Mouse (Mus musculus): ENCODE measurements around the gene Dusp27. TPM values are rescaled to one million over a fixed set of nuclear protein-coding genes. Genes with fewer than 3 reads are reported as not detected.

The Dusp27 gene
- total RNA-seq, 2 experiments from 2014 or later: 40.7 to 44.9 TPM

DNA sequence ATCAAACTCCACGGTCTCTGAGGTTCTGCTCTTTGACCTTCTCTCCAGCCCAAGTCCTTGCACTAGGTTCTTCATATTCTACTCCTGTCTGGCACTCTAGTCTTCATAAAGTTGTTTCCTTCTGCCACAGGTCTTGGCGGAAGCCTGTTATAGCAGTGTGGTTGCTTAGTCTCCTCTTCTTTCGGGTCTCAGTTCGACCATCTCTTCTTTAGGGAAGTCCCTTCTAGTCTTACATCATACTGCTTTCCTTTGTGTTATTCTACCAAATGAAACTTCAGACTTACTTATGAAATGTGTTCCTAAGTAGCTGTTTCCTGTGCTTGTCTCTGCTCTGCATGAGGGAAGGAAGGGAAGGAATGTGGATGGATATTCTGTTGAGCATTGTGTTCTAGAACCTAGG lies 12.0 kb downstream of the Dusp27 start:
- DNase-seq: no peak
- intact Hi-C loops (cut with DNase I): no loop called here

DNA sequence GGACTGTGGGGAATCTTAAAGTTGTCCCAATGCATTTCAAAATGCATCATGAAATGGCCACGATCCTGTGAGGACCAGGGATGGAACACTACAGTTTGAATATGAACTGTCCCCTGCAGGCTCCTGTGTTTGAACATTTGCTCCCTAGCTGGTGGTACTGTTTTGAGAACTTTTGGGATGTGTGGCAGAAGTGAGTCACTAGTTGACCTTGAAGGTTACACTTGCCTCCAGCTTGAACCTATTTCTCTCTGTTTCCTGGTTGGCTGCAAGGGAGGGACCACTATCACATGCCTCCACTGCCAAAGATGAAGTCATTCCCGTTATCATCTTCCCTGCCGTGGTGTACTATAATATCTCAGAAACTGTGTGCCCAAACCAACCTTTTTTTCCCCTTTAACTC lies 12.7 kb downstream of the Dusp27 start:
- intact Hi-C loops (cut with DNase I): no loop called here
- DNase-seq: no peak

DNA sequence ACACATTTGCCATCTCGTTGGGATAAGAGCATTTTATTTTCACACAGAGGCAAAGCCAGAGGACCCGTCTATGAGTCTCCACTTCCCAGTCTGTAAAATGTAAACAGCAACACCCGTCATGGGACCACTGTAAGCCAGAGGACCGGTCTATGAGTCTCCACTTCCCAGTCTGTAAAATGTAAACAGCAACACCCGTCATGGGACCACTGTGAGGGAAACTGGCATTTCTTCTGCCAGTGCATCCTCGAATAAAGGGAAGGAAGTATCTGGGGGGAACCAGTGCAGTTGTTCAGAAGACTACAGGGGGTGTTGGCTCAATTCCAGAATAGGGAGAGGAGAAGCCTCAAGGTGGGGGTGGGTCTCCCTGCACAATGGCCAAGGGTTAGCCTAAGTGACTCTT lies 22.3 kb downstream of the Dusp27 start:
- intact Hi-C loops (cut with DNase I): loop anchor here (2.0 kb wide), 1 partner anchor 47 kb away; no protein-coding TSS in a partner anchor
- no peak for DNase-seq

DNA sequence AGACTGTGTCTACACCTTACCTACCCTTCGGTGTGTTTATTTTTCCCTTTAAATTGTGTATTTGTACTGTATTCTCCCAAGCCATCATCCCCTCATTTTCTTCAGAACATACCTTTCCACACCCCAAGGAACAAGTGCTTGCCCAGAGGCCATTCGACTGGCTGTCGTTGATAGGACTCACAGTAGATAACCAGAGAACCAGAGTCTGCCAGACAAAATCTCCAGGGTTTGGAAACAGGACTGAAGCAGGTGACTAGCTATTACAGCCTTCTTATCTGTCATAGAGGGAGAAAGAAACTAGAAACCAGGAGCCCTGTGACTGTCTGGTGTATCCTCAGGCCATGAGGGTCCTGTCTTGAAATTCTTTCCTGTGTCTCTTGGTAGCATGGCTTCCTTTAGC lies 22.9 kb downstream of the Dusp27 start:
- no peak for DNase-seq
- intact Hi-C loops (cut with DNase I): loop anchor here (2.0 kb wide), 1 partner anchor 48 kb away; no protein-coding TSS in a partner anchor

DNA sequence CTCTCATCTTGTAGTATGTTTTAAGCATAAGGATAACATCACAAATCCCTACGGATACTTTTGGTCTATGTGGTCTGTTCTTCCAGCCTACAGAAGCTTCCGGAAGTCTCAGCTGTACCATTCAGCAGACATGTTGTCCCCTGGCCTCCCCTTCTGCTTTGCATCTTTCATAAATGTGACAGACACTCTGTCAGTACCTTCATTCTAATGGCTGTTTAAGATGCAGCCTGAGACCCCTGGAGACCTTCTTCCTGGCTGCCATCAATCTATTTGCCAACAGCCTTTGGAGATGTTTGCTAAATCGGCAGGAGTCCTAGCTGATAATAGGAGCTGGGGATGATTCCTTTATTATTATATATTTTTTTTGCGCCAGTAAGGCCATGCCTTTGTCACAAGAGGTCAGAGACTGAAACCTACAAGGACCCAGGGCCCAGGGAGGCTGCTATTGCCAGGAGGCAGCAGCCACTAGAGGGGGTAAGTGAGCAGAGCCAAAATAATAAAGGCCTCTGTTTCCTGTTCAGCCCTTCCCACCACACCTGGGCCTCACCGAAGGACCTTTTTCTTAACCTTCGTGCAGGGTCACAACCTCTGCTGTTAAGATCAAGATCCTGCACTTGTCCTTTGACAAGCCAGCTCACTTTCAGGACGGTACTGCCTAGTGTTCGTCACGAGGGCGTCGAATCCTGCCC lies 24.7 kb downstream of the Dusp27 start:
- intact Hi-C loops (cut with DNase I): no loop called here
- peak; percentile 14 to 26 for DNase-seq

DNA sequence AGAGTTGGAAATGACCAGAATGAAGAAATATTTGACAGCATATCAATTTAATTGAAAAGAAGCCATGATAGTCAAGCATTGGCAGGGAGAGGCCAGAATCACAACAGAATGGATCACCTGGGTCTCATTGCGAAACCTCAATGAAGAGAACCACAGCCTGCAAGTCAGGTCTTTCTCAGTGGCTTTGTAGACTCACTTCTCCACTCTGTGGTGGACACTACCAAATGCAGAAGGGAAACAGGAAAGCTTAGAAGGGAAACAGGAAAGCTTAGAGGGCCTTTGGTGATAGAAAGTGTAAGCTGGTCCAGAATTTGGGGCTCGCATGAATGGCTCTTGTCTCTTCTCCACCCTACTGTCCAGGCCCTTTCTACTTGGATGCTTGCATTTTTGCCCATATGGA lies 29.6 kb downstream of the Dusp27 start:
- intact Hi-C loops (cut with DNase I): no loop called here
- no peak for DNase-seq

DNA sequence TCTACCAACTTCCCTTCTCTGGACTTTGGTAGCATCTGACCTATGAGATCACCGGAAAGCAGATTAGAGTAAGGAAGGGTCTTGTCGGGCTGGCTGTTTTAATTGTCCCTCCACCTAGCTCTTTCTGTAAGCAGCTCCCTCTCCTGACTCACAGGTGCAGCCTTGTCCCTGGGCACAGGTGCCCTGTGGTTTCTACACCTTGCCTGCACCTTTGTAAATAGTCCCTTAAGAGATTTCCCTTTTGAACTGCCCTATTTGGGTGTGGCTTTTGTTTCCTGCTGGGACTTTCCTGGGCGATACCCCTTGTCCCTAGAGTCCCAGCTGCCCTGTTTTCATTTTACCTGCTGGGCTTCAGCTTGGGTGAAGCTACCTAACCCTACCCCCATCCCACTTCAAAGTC lies 33.3 kb downstream of the Dusp27 start:
- intact Hi-C loops (cut with DNase I): no loop called here
- DNase-seq: no peak

DNA sequence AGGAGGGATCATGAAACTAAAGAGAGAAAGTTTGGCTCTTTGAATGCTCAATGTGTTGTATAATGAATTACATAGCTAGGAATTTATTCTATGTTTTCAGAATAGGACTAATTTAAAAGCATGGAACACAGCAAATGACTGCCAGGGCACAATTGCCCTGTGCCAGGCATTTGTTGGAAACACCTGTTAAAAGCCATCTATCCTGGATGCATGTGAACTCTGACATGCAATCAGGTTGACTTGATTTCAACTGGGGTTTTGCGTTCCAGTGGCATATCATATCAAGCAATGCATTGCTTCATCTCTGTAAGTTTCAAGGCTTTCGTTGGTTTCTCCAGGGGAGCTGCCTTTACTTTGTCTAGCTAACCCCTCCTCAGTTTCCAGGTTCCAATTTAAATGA lies 37.4 kb downstream of the Dusp27 start:
- intact Hi-C loops (cut with DNase I): no loop called here
- no peak for DNase-seq

DNA sequence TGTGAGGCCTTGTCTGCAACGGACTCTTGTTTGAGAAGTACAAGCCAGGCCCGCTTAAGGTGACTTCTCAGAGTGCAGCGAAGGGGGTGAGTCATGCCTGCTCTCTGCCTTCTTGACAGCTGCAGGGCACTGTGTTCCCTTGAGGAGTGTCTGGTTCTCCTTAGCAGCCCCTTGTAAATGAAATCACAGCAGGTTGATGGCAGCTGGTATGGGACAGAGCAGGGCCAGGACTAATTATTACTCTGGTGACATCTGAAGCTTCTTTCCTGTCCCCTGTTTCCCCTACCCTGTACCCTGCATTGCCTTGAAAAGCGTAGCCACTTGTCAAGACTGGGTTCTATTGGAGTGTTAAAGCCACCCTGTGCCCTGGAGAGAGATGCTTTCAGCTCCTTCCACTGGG lies 38.0 kb downstream of the Dusp27 start:
- no peak for DNase-seq
- intact Hi-C loops (cut with DNase I): no loop called here

DNA sequence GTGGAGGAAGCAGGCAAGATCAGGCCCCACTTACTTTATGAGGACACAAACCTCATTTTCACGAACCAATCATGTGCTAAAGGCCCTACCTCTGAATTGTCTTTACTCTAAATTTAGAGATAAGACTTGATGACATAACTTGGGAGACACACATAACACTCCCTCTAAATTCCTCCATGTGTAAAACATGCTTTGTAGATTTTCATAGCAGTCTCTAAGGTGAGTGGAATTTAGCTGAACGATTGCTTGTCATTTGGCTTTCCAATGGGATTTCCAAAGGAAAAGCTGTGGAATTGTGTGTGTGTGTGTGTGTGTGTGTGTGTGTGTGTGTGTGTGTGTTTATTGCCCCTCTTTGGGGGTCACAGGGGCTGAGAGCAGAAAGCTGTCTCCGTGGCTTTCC lies 38.4 kb downstream of the Dusp27 start:
- no peak for DNase-seq
- intact Hi-C loops (cut with DNase I): no loop called here

DNA sequence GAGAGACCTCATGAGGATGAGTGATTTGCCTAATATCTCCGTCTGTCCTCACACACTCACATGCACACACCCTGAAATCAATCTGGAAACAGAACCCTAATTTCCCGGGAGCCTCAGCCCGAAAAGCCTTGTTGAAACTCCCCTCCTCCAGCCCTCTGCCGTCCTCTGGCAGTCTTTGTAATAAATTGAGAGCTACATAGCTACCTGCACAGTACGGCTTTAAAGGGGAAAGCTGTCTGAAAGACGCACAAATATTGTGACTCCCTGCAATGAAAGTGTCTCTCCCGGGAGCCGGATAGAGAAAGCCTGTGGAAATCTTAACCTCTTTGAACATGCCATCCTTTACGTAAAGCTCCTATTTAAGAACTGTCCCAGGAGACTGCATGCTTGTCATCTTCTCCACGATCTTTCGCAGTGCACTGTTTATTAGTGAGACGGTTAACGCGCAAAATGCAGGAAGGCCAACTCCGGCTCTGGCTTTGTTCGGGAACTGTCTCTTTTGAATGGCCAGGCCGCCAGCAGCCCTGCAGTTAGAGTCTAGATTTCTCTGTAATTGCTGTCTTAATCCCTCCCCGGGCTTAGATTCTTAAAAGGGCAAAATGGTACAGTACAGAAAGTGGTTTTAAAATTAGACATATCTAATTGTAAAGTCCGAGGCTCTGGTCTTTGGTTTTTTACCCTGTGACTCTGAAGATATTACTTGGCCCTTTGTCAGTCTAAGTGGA lies 39.1 kb downstream of the Dusp27 start:
- DNase-seq: no peak
- intact Hi-C loops (cut with DNase I): no loop called here

DNA sequence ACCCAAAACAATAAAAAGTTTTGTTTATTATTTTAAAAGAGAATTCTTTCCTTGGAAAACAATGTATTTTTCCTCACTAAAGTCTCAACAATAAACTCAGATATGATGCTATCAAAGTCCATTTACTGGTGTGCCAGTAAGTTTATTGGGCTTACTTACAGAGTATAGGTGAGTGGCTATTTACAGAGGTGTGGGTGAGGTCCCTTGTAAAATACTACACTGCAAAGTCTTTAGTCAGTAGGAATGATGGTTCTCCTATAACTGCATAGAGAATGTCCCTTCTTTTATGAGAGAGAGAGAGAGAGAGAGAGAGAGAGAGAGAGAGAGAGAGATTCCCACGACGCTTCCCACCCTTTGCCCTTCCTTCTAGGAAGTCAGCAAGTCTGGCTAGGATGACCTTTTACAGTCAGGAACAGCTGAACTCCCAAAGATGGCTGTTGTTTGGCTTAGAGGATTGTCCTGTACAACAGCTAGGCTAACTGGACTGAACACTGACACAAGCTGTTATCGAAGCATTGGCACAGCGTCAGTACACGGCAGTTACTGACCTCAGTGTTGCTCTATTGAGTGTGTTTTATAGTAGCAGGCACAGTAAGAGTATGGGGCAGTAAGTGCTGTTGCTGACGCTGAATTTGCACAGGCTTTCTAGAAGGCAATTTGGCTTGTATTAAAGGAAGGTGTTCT lies 50.5 kb downstream of the Dusp27 start:
- DNase-seq: no peak
- intact Hi-C loops (cut with DNase I): no loop called here

DNA sequence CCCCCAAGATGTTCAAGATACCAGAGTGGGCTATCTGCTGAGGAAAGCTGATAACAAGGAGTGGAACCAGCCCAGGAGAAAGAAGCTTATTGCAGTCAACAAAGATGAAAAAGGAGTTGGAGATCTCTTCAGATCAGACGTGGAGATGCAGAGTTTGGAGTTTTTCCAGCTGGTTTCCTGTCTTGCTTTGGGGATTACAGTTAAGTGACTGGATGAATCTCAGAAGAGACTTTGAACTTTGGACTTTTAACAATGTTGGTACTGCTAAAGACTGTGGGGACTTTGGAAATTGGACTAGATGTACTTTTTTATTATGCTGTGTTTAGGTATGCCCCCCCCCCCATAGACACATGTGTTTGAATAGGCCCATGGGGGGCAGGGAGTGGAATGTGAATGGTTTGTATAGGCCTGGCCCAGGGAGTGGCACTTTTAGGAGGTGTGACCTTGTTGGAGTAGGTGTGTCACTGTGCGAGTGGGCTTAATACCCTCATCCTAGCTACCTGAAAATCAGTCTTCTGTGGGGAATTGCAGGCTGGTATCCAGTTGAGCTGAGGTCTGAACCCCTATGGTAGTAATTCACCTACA lies 59.8 kb downstream of the Dusp27 start:
- intact Hi-C loops (cut with DNase I): no loop called here
- DNase-seq: no peak

DNA sequence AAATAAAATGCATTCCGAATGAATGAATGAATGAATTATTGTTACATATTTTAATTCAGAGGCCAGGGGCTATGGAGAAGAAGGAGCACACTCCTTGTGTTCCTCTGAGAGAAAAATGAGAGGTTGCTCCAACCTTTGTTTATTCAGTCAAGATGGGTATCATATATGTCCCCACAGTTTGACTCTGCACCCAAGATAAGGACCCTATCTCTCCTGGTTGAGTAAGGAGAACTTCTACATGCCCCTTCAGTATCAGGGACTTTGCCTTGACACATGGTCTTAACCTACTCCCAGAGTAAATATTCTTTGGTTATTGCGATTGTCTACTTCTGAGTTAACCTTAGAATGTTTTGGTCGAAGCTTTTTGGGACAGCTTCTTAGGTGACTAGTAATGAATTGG lies 63.9 kb downstream of the Dusp27 start:
- no peak for DNase-seq
- intact Hi-C loops (cut with DNase I): no loop called here

DNA sequence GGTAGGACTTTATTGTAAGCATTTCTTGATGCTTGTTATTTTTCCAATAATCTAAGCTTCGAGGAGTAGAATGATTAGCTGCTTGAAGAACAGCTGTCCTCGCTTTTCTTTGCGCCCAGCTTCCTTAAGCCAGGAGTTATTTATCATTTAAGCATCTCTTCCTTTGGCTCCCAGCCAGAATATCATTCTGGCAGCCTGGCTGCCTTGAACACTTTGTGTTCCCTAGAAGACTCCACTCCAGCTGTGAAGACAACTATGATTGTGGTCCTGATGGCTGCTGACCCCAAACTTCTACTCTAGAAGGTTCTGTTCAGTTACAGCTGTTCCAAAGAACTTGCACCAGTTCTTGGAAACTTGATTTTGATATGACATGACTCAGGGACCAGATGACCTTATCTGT lies 66.2 kb downstream of the Dusp27 start:
- DNase-seq: no peak
- intact Hi-C loops (cut with DNase I): no loop called here

DNA sequence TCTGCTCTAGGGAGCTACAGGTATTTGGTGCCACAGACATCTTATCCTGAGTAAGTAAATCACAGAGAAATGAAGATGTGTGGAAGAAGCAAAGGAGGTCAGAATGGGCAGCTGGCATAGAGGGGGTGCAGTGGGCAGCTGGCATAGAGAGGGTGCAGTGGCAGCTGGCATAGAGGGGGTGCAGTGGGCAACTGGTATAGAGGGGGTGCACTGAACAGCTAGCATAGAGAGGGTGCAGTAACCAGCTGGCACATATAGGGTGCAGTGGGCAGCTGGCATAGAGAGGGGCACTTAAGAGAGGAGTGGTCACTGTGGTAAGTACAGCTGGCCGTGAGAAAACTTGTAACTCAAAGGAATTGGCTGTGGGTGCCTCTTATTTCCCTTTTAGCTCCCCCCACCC lies 67.3 kb downstream of the Dusp27 start:
- DNase-seq: no peak
- intact Hi-C loops (cut with DNase I): no loop called here

DNA sequence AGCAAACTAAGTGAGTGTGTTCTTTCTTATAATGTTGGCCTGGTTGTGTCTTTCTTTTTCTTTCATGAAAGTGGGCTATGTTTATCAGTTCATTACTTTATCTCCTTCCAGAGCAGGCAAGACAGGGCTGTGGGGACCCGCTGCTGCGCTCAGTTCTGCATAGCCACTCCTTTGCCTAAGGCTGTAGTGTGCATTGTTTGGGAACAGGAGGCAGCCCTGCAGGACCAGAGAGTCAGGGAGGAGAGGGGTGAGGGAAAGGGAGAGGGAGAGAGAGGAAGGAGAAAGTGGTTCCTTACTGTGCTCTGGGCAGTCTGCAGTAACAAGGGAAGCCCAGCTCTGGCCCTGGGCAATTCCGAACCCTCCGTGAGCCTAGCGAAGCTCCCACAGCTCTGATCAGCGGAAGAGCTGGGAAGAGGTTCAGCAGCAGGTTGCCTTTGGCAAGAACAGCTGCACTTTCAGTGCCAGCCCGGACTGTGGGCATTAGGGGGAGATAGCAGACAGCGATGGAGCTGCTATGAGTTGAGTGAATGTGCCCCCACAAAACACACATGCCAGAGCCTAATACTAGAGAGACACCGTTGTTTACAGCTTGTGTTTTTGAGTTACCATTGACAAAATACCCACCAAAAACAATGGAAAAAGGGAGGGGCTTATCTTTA lies 71.5 kb downstream of the Dusp27 start:
- intact Hi-C loops (cut with DNase I): no loop called here
- no peak for DNase-seq

DNA sequence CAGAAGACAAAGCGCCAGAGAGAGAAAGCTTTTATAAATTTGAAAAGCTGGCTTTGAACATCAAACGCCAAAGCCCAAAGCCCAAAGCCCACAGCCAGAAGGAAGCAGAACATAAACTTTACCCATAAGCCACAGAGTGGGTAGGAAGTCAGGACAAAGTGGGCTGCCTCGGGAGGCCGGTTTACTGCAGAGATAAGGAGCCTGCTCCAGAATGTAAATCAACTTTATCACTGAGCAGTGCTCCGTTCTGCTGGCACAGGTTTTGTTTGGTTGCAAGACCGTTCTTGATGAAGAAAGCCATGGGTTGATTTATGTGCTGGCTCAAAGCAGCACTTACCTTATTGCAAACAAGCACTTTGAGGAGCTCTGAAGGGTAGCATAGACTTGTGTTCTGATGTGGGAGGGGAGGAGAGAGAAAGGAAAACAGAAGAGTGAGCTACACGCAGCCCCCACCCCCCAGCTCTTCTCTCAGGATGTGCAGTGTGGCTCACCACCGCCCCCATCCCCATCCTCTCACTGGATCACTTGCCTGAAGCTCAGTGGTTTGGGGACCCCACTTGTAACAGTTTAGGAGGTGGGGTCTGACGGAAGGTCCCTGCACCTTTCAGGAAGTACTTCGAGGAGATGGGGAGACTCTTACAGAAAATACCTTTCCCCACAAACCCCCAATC lies 74.3 kb downstream of the Dusp27 start:
- intact Hi-C loops (cut with DNase I): no loop called here
- DNase-seq: no peak

DNA sequence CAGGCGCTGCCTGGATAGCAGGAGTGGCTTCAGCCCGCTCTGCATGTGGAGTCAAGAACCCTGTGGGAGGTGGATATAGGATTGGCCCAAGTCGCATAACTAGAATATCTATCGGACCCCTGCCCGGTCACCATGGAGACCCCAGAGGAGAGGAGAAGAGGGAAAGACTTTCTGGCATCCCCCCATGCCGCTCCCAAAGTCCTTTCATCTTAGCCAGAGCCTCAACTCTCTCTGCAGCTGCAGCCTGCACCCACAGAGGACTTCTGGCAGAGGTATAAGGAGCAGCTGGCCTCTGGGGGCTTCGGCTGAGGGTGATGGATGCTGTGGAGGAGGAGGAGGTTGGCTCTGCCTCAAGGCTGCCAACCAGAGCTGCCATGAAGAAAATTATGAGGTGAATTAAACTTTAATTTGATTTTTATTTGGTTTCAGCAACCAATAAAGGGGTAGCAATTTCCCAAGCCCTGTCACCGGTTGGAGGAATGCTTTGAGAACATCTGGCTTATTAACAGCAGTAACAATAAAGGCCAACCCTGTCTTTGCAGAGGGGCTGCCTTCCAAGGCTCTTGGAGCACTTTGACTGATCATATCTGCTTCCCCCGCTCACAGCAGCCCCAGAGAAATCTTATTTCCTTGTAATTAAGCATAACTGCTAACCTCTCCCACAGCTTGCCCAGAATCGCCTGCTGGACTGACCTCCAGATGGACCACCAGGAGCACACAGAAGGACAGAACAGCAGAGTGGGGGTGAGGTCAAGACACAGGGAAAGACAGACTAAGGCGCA lies 78.5 kb downstream of the Dusp27 start:
- intact Hi-C loops (cut with DNase I): no loop called here
- no peak for DNase-seq
